19 mouse cellular contexts compared by ENCODE assay signal in the genomic region with DNA sequence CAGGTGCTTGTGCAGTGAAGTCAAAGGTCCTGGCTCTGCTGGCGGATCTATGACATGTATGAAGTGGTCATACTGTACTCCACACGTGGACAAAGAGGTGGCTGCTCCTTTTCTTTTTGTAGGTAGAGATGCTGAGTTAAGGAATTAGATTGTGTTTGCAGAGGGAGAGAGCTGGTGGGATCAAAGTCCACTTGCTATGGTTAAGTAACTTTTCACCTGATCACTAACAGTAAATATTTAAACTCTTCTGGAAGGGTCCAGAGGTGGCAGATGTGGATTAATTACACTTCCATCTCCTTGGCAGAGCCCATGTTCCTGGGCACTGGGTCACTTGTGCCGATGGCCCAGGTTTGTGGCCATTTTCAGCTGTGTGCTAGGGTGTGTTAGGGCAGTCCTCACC. TPM values are rescaled to one million over a fixed set of nuclear protein-coding genes. Genes with fewer than 3 reads are reported as not detected.
DNase-seq lines count a peak whose midpoint lies in the region; ATAC-seq and TF ChIP-seq lines count a peak whose summit lies in the region.
"Had no signal": no experiment of that assay in that cellular context is flagged by ENCODE, and none has a peak within 500 bp of the region (broad histone marks: within the 10 kb centered on the region; RNA-seq: fewer than 3 reads in every experiment).

No protein-coding gene starts in this region.

- no peak overlapping the region for H3K9ac ChIP-seq in liver, adult 2 months (ENCODE audit: low read depth, low read length)
- no peak overlapping the region for H3K9ac ChIP-seq in stomach, embryonic 15.5 days
- H3K9ac ChIP-seq: heart, embryonic 12.5 days; limb, embryonic 15.5 days; midbrain, embryonic 15.5 days; neural tube, embryonic 12.5 days had no signal

- DNase-seq in liver, adult 2 months (ENCODE audit: extremely low read depth, low read depth, low spot score), result peak; percentile 98
- no peak for DNase-seq in liver
- DNase-seq in kidney, adult 18-20 months, result peak; percentile 52
- DNase-seq in kidney, postnatal 25 days, result peak; percentile 47 to 77
- DNase-seq in adrenal gland, adult 18-20 months (ENCODE audit: low spot score in 2 of 2), result no peak
- no peak for DNase-seq in embryo, embryonic 11 days
- DNase-seq in spleen, postnatal 36 days (ENCODE audit: low spot score in 2 of 2), result no peak
- DNase-seq: adrenal gland, postnatal 25 days; cerebellum, adult 8-10 months; heart, postnatal 36 days; layer of hippocampus, adult 9-11 months; thymus, postnatal 25 days had no signal

- peaks cover 7% of the 10 kb centered on the region; the same call in 1 of the 2 replicates for H3K79me2 ChIP-seq in liver, adult 2 months (ENCODE audit: control insufficient read depth, insufficient read depth, low read length)

- peaks cover 16% of the 10 kb centered on the region for H3K36me3 ChIP-seq in liver, adult 2 months (ENCODE audit: control insufficient read depth, insufficient read depth, low read length)
- H3K36me3 ChIP-seq in stomach, embryonic 15.5 days, result peaks cover 6% of the 10 kb centered on the region; the same call in 1 of the 2 replicates

- H3K27me3 ChIP-seq in liver, adult 2 months (ENCODE audit: control insufficient read depth, insufficient read depth, low read length), result no peaks in the 10 kb centered on the region
- H3K27me3 ChIP-seq in stomach, embryonic 15.5 days (replicated peaks), result no peaks in the 10 kb centered on the region
- H3K27me3 ChIP-seq: heart, embryonic 12.5 days; limb, embryonic 15.5 days; midbrain, embryonic 15.5 days; neural tube, embryonic 12.5 days had no signal

- H3K4me3 ChIP-seq in liver, adult 2 months (ENCODE audit: insufficient read depth, low read depth, low read length), result no peak overlapping the region
- H3K4me3 ChIP-seq in stomach, embryonic 15.5 days (replicated peaks), result no peak overlapping the region
- H3K4me3 ChIP-seq: erythroblast, embryonic 14.5 days; heart, embryonic 12.5 days; limb, embryonic 15.5 days; midbrain, embryonic 15.5 days; neural tube, embryonic 12.5 days had no signal

- H3K4me1 ChIP-seq in liver, adult 2 months (ENCODE audit: control insufficient read depth, insufficient read depth, low read length), result peaks cover 24% of the 10 kb centered on the region
- 0 out of 2 replicates have a peak, but pooled peaks cover 6% of the 10 kb centered on the region for H3K4me1 ChIP-seq in stomach, embryonic 15.5 days
- H3K4me1 ChIP-seq: heart, embryonic 12.5 days; midbrain, embryonic 15.5 days; neural tube, embryonic 12.5 days had no signal

- TF ChIP-seq CTCF in liver, adult 2 months (IDR thresholded peaks at IDR 0.05; ENCODE audit: low read depth, low read length), result no peak

- H3K4me2 ChIP-seq in stomach, embryonic 15.5 days, result no peak overlapping the region; the same call in 1 of the 2 replicates
- H3K4me2 ChIP-seq: heart, embryonic 12.5 days; limb, embryonic 15.5 days; midbrain, embryonic 15.5 days; neural tube, embryonic 12.5 days had no signal

- peak overlapping the region; percentile 94 for H3K27ac ChIP-seq in liver, adult 2 months (replicated peaks; ENCODE audit: insufficient read depth, low read depth, low read length)
- H3K27ac ChIP-seq in stomach, embryonic 15.5 days, result peak overlapping the region; percentile 73
- H3K27ac ChIP-seq: limb, embryonic 15.5 days; midbrain, embryonic 15.5 days; neural tube, embryonic 12.5 days had no signal

- 18% methylated on average over 3 of the region's 3 CpGs for WGBS in liver, adult 2 months
- WGBS in stomach, embryonic 15.5 days, result 61% methylated on average over 3 of the region's 3 CpGs

- no peaks in the 10 kb centered on the region for H3K9me3 ChIP-seq in stomach, embryonic 15.5 days
- H3K9me3 ChIP-seq: limb, embryonic 15.5 days; midbrain, embryonic 15.5 days; neural tube, embryonic 12.5 days had no signal

- TF ChIP-seq POLR2A in liver, adult 2 months (IDR thresholded peaks at IDR 0.05; ENCODE audit: extremely low read depth, insufficient read depth, low read length), result no peak

- peak; percentile 54 for ATAC-seq in stomach, embryonic 15.5 days (ENCODE audit: insufficient read depth, low FRiP score, low read depth)
- ATAC-seq: forebrain, embryonic 16.5 days; midbrain, embryonic 15.5 days had no signal

RNA-seq across cellular contexts. Expression of a gene that starts 12.1 kb away (rescaled TPM):
- 14.7 and 19.0 TPM in 2 replicates for total RNA-seq in liver, adult 2 months (2014; rRNA removed)
- 34.9 and 35.2 TPM in 2 replicates for polyA plus RNA-seq in liver, adult 2 months (2012; rRNA removed)
- 10.8 and 14.1 TPM in 2 replicates for polyA plus RNA-seq in stomach, embryonic 15.5 days (2015; fragmentation: Nextera tagmentation; extraction: Ambion mirVana)
- total RNA-seq in adrenal gland, adult 18-20 months (2021), result 10 to 100 TPM; 12.5 to 15.6 TPM

RNA-seq across cellular contexts. Expression of a gene that starts 35.0 kb away (rescaled TPM):
- total RNA-seq in liver, adult 2 months (2014; rRNA removed), result 10.8 and 12.2 TPM in 2 replicates
- 0.90 and 1.5 TPM in 2 replicates for polyA plus RNA-seq in liver, adult 2 months (2012; rRNA removed)
- polyA plus RNA-seq in stomach, embryonic 15.5 days (2015; fragmentation: Nextera tagmentation; extraction: Ambion mirVana), result 11.4 and 12.3 TPM in 2 replicates
- 10 to 100 TPM; 17.4 to 19.9 TPM for total RNA-seq in adrenal gland, adult 18-20 months (2021)

Comparison
In these comparisons a context has a peak if more than half of its experiments do, and no peak if none do; other contexts are left out.
1. DNase-seq: peak in liver, adult 2 months (single experiment), kidney, adult 18-20 months (single experiment) and kidney, postnatal 25 days (2 of 2); none in liver (single experiment), adrenal gland, adult 18-20 months (0 of 2), embryo, embryonic 11 days (single experiment) and spleen, postnatal 36 days (0 of 2).